Mouse (Mus musculus): ENCODE measurements at regions not wholly inside any gene's neighbourhood (a gene's known extent, or its start where the extent isn't known, plus 50 kb on each side); places are given as distances from the start of the nearest gene placed in this dataset.

GRCm38 (mm10) chr12:9894521-9894920 lies 324.6 kb downstream of the Osr1 start:
- no peak for TF ChIP-seq MYOD1 (IDR thresholded peaks at IDR 0.05; ENCODE audit: control insufficient read depth in 1 of 3, insufficient read length in 2 of 3, low read depth in 2 of 3)
- TF ChIP-seq TCF12 (IDR thresholded peaks at IDR 0.05; ENCODE audit: insufficient read depth, poor library complexity, severe bottlenecking): no peak
- no peak for TF ChIP-seq POLR2A (IDR thresholded peaks at IDR 0.05; ENCODE audit: insufficient read length, low read depth)
- no peak for TF ChIP-seq E2F4 (IDR thresholded peaks at IDR 0.05; ENCODE audit: insufficient read depth)
- TF ChIP-seq POLR2AphosphoS2 (IDR thresholded peaks at IDR 0.05; ENCODE audit: insufficient read length, low read depth): no peak
- TF ChIP-seq MAX (IDR thresholded peaks at IDR 0.05; ENCODE audit: low read depth): no peak

Measured in myocyte (in vitro differentiated cells).